Mouse (Mus musculus): ENCODE results near the gene Ppib. TPM values are rescaled to one million over a fixed set of nuclear protein-coding genes. Genes with fewer than 3 reads are reported as not detected.

Ppib gene
- polyA plus RNA-seq, 1 experiment, result 176 TPM

GRCm38 (mm10) chr9:66052731-66053130, 7.3 kb upstream of the Ppib start:
- no peak for DNase-seq
- TF ChIP-seq POLR2A (IDR thresholded peaks at IDR 0.05; ENCODE audit: borderline replicate concordance, extremely low read depth, low read depth, low read length), result no peak
- no peak for TF ChIP-seq CTCF (IDR thresholded peaks at IDR 0.05; ENCODE audit: insufficient read depth, low read length)
- 90% methylated on average over 1 of the region's 1 CpGs for WGBS

GRCm38 (mm10) chr9:66053620-66054019, 6.4 kb upstream of the Ppib start:
- 65% methylated on average over 1 of the region's 1 CpGs for WGBS
- no peak for TF ChIP-seq CTCF (IDR thresholded peaks at IDR 0.05; ENCODE audit: insufficient read depth, low read length)
- TF ChIP-seq POLR2A (IDR thresholded peaks at IDR 0.05; ENCODE audit: borderline replicate concordance, extremely low read depth, low read depth, low read length), result no peak
- Histone ChIP-seq H3K4me1 (ENCODE audit: control insufficient read depth, insufficient read depth, low read length) (no peaks in the 10 kb centered on the region), H3K4me3 (replicated peaks; ENCODE audit: extremely low read depth, low read depth, low read length) (no peak overlapping the region)
- DNase-seq, result no peak

More at GRCm38 (mm10) chr9:66052731-66053130, 7.3 kb upstream of the Ppib start:
- H3K4me3 ChIP-seq (replicated peaks; ENCODE audit: extremely low read depth, low read depth, low read length), result no peak overlapping the region
- H3K4me1 ChIP-seq (ENCODE audit: control insufficient read depth, insufficient read depth, low read length), result no peaks in the 10 kb centered on the region

DNA sequence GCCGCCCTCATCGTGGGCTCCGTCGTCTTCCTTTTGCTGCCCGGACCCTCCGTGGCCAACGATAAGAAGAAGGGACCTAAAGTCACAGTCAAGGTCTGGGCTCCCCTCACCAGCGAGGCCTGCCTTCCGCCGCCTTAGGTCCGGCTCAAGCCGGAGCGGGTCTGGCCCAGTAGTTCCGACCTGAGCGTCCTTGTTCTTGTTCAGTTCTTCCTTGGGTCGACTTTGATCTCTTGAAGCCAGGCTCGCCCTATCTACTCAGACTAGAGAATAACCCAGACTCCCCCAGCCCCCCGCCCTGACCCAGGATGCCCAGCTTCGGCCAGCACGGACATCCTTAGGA, 256 bp downstream of the Ppib start:
- no peak for DNase-seq
- under 1% methylated on average over 20 of the region's 20 CpGs for WGBS
- TF ChIP-seq POLR2A (IDR thresholded peaks at IDR 0.05; ENCODE audit: borderline replicate concordance, extremely low read depth, low read depth, low read length) (no peak), CTCF (IDR thresholded peaks at IDR 0.05; ENCODE audit: insufficient read depth, low read length) (no peak)
- Histone ChIP-seq H3K4me3 (replicated peaks; ENCODE audit: extremely low read depth, low read depth, low read length) (peak overlapping the region; percentile 73), H3K4me1 (ENCODE audit: control insufficient read depth, insufficient read depth, low read length) (peaks cover 3% of the 10 kb centered on the region; the same call in 1 of the 2 replicates)

DNA sequence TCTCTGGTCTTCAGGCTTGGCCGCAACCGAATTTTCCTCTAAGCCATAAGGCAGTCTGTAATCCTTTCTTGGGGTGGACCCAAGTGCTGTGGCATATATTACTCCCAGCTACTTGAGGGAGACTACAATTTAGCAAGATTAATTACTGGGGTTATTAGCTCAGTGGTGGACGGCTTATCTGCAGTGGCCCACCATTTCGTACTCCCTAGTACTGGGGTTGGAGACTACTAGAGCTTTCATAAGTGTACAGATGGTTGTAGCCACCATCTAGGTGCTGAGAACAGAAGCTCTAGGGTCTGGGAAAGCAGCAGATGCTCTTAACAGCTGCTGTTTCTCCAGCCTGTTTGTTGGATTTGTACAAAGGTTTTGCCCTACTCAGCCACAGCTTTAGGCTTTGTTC, 964 bp downstream of the Ppib start:
- H3K4me1 ChIP-seq (ENCODE audit: control insufficient read depth, insufficient read depth, low read length), result peaks cover 3% of the 10 kb centered on the region; the same call in 1 of the 2 replicates
- 20% methylated on average over 4 of the region's 4 CpGs for WGBS
- TF ChIP-seq POLR2A (IDR thresholded peaks at IDR 0.05; ENCODE audit: borderline replicate concordance, extremely low read depth, low read depth, low read length) (no peak), CTCF (IDR thresholded peaks at IDR 0.05; ENCODE audit: insufficient read depth, low read length) (no peak)
- H3K4me3 ChIP-seq (replicated peaks; ENCODE audit: extremely low read depth, low read depth, low read length), result peak overlapping the region; percentile 38
- no peak for DNase-seq

- no peak for DNase-seq
- WGBS, result 69% methylated on average over 3 of the region's 3 CpGs
- no peak overlapping the region for H3K4me3 ChIP-seq (replicated peaks; ENCODE audit: extremely low read depth, low read depth, low read length)
- peaks cover 3% of the 10 kb centered on the region; the same call in 1 of the 2 replicates for H3K4me1 ChIP-seq (ENCODE audit: control insufficient read depth, insufficient read depth, low read length)
- no peak for TF ChIP-seq CTCF (IDR thresholded peaks at IDR 0.05; ENCODE audit: insufficient read depth, low read length)
- no peak for TF ChIP-seq POLR2A (IDR thresholded peaks at IDR 0.05; ENCODE audit: borderline replicate concordance, extremely low read depth, low read depth, low read length)
Observed at GRCm38 (mm10) chr9:66061656-66062055, 1.6 kb downstream of the Ppib start.

GRCm38 (mm10) chr9:66063446-66063845, 3.4 kb downstream of the Ppib start:
- WGBS, result 93% methylated on average over 3 of the region's 3 CpGs
- peaks cover 3% of the 10 kb centered on the region; the same call in 1 of the 2 replicates for H3K4me1 ChIP-seq (ENCODE audit: control insufficient read depth, insufficient read depth, low read length)
- H3K4me3 ChIP-seq (replicated peaks; ENCODE audit: extremely low read depth, low read depth, low read length), result no peak overlapping the region
- no peak for TF ChIP-seq POLR2A (IDR thresholded peaks at IDR 0.05; ENCODE audit: borderline replicate concordance, extremely low read depth, low read depth, low read length)
- TF ChIP-seq CTCF (IDR thresholded peaks at IDR 0.05; ENCODE audit: insufficient read depth, low read length), result no peak
- DNase-seq, result no peak

GRCm38 (mm10) chr9:66064316-66064715, 4.3 kb downstream of the Ppib start:
- Histone ChIP-seq H3K4me3 (replicated peaks; ENCODE audit: extremely low read depth, low read depth, low read length) (no peak overlapping the region), H3K4me1 (ENCODE audit: control insufficient read depth, insufficient read depth, low read length) (peaks cover 6% of the 10 kb centered on the region; the same call in 1 of the 2 replicates)
- TF ChIP-seq CTCF (IDR thresholded peaks at IDR 0.05; ENCODE audit: insufficient read depth, low read length) (no peak), POLR2A (IDR thresholded peaks at IDR 0.05; ENCODE audit: borderline replicate concordance, extremely low read depth, low read depth, low read length) (no peak)
- 90% methylated on average over 11 of the region's 11 CpGs for WGBS
- DNase-seq, result no peak

- 89% methylated on average over 3 of the region's 3 CpGs for WGBS
- no peak for DNase-seq
- peaks cover 4% of the 10 kb centered on the region; the same call in 1 of the 2 replicates for H3K4me1 ChIP-seq (ENCODE audit: control insufficient read depth, insufficient read depth, low read length)
- no peak overlapping the region for H3K4me3 ChIP-seq (replicated peaks; ENCODE audit: extremely low read depth, low read depth, low read length)
- TF ChIP-seq POLR2A (IDR thresholded peaks at IDR 0.05; ENCODE audit: borderline replicate concordance, extremely low read depth, low read depth, low read length) (no peak), CTCF (IDR thresholded peaks at IDR 0.05; ENCODE audit: insufficient read depth, low read length) (no peak)
Observed at GRCm38 (mm10) chr9:66066791-66067190, 6.8 kb downstream of the Ppib start.

DNA sequence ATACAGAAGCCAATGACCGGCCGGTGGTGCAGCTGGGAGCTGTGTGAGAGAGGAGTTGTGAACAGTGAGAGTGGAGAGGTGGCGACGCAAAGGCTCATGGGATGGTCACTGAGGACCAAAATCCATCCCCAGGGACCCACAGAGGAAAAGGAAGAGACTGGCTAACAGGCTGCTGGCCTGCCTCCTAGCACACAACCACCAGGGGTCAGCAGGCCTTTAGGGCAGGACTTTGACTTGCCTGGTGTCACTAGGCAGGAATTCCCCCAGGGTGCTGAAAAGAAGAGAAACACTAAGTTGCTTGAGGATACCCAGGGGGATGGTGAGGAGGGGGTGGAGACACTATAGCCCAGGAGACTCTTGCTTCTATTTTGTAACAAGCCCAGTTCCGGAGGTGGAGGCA, 7.5 kb downstream of the Ppib start:
- Histone ChIP-seq H3K4me3 (replicated peaks; ENCODE audit: extremely low read depth, low read depth, low read length) (no peak overlapping the region), H3K4me1 (ENCODE audit: control insufficient read depth, insufficient read depth, low read length) (peaks cover 4% of the 10 kb centered on the region; the same call in 1 of the 2 replicates)
- DNase-seq, result peak; percentile 50
- WGBS, result 43% methylated on average over 5 of the region's 5 CpGs
- TF ChIP-seq CTCF (IDR thresholded peaks at IDR 0.05; ENCODE audit: insufficient read depth, low read length) (peak; percentile 75), POLR2A (IDR thresholded peaks at IDR 0.05; ENCODE audit: borderline replicate concordance, extremely low read depth, low read depth, low read length) (no peak)

GRCm38 (mm10) chr9:66068056-66068455, 8.0 kb downstream of the Ppib start:
- Histone ChIP-seq H3K4me1 (ENCODE audit: control insufficient read depth, insufficient read depth, low read length) (peaks cover 4% of the 10 kb centered on the region; the same call in 1 of the 2 replicates), H3K4me3 (replicated peaks; ENCODE audit: extremely low read depth, low read depth, low read length) (no peak overlapping the region)
- DNase-seq, result no peak
- no peak for TF ChIP-seq POLR2A (IDR thresholded peaks at IDR 0.05; ENCODE audit: borderline replicate concordance, extremely low read depth, low read depth, low read length)
- no peak for TF ChIP-seq CTCF (IDR thresholded peaks at IDR 0.05; ENCODE audit: insufficient read depth, low read length)
- WGBS, result 67% methylated on average over 4 of the region's 4 CpGs
